ENCODE assay signal across 8 mouse cellular contexts in the genomic region with DNA sequence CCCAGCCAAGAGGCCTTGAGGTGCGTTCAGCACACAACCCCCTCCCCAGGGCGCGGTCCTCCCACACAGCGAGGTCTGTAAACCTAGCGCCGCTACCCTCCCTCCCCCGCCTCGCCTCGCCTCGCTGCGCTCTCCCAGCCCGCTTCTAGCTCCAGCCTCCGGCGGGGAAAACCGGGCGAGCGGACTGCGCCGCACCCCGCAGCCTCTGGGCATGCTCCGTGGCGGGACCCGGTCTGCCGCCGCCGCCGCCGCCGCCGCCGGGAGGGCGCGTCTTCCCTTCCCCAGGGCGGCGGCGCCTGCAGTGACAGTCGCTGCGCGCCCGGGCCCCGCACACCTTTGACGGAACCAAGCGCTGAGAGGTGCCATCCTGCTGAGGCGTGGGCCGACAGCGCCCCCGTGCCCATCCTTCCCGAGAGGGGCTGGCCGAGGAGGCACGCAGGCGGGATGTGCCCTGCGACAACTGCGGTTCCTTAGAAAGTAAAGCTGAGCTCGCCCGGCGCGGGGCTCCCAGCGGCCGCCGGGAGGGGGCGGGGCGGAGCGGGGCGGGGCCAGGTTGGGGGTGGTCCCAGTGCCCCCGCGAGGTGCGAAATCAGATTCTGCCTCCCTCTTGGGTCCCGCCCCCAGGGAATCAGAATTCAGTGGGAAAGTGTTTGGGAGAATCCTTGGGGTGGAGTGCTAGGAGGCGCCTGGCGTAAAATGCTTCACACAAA.
A peak's percentile ranks its signal among the peaks of the same experiment; 100 is the strongest.
DNase-seq lines count a peak whose midpoint lies in the region; ATAC-seq and TF ChIP-seq lines count a peak whose summit lies in the region.

No protein-coding gene starts in this region.

- no peaks in the 10 kb centered on the region; the same call in 1 of the 2 replicates for H3K4me1 ChIP-seq in hindbrain, embryonic 11.5 days (replicated peaks; ENCODE audit: control insufficient read depth, insufficient read depth, low read length)
- H3K4me1 ChIP-seq in lung, embryonic 16.5 days (replicated peaks; ENCODE audit: control insufficient read depth, insufficient read depth, low read length): peaks cover 33% of the 10 kb centered on the region; the same call in 1 of the 2 replicates

- H3K36me3 ChIP-seq in hindbrain, embryonic 11.5 days (ENCODE audit: control insufficient read depth, insufficient read depth, low read length): no peaks in the 10 kb centered on the region
- no peaks in the 10 kb centered on the region; the same call in 1 of the 2 replicates for H3K36me3 ChIP-seq in lung, embryonic 16.5 days (ENCODE audit: control insufficient read depth, insufficient read depth, low read length)

- H3K9me3 ChIP-seq in hindbrain, embryonic 11.5 days (ENCODE audit: control insufficient read depth, low read length): no peaks in the 10 kb centered on the region
- H3K9me3 ChIP-seq in lung, embryonic 16.5 days (ENCODE audit: control insufficient read depth, low read length): no peaks in the 10 kb centered on the region

- peak overlapping the region; percentile 85 for H3K4me2 ChIP-seq in hindbrain, embryonic 11.5 days (replicated peaks; ENCODE audit: low read depth, low read length)
- H3K4me2 ChIP-seq in lung, embryonic 16.5 days (ENCODE audit: low read depth, low read length): peak overlapping the region; percentile 95

- H3K9ac ChIP-seq in hindbrain, embryonic 11.5 days (ENCODE audit: low read depth, low read length): peak overlapping the region; percentile 55
- H3K9ac ChIP-seq in lung, embryonic 16.5 days (ENCODE audit: low read length): peak overlapping the region; percentile 94

- CTCF ChIA-PET in Patski (lab: Charles Lee): interaction anchor here (1.4 to 5.6 kb wide), 5 partner anchors 17 to 437 kb away, joined by 4 to 39 read pairs (median 5); no protein-coding TSS in a partner anchor

- peak; percentile 85 for DNase-seq in Patski (ENCODE audit: low read depth, low spot score)
- peak; percentile 45 to 54 for DNase-seq in cerebellum, postnatal 36 days
- DNase-seq in frontal cortex, postnatal 14 days (ENCODE audit: low spot score in 2 of 2): peak; percentile 58 to 65
- peak; percentile 87 for DNase-seq in hindbrain, embryonic 11.5 days (ENCODE audit: low spot score)
- peak; percentile 70 for DNase-seq in layer of hippocampus, adult 9-11 months
- peak; percentile 79 for DNase-seq in ovary, postnatal 36 days (ENCODE audit: low spot score)
- DNase-seq in urinary bladder, adult 18-20 months (ENCODE audit: low spot score in 2 of 2): peak; percentile 52 to 65

- H3K27me3 ChIP-seq in Patski: no peaks in the 10 kb centered on the region
- H3K27me3 ChIP-seq in hindbrain, embryonic 11.5 days (ENCODE audit: control insufficient read depth, insufficient read depth, low read length): peaks cover 4% of the 10 kb centered on the region; the same call in 1 of the 2 replicates
- no peaks in the 10 kb centered on the region for H3K27me3 ChIP-seq in lung, embryonic 16.5 days (ENCODE audit: control insufficient read depth, insufficient read depth, low read depth, low read length)

- peak; percentile 55 for ATAC-seq in Patski
- peak; percentile 83 for ATAC-seq in hindbrain, embryonic 11.5 days (ENCODE audit: low FRiP score)
- peak; percentile 87 for ATAC-seq in lung, embryonic 16.5 days (ENCODE audit: low read depth)

- peak overlapping the region; percentile 71 for H3K4me3 ChIP-seq in hindbrain, embryonic 11.5 days (ENCODE audit: low read depth, low read length)
- H3K4me3 ChIP-seq in lung, embryonic 16.5 days (ENCODE audit: low read length): peak overlapping the region; percentile 88

- POLR2A ChIA-PET in Patski (lab: Charles Lee): interaction anchor here (0.6 to 6.7 kb wide), 12 partner anchors 16 to 362 kb away, joined by 3 to 46 read pairs (median 3); no protein-coding TSS in a partner anchor

- peak overlapping the region; percentile 38 for H3K27ac ChIP-seq in hindbrain, embryonic 11.5 days (ENCODE audit: low read depth, low read length)
- H3K27ac ChIP-seq in lung, embryonic 16.5 days (ENCODE audit: low read length): peak overlapping the region; percentile 99

- TF ChIP-seq CTCF in Patski (IDR thresholded peaks at IDR 0.05): no peak

- under 1% methylated on average over 66 of the region's 70 CpGs for WGBS in hindbrain, embryonic 11.5 days
- WGBS in lung, embryonic 16.5 days: under 1% methylated on average over 45 of the region's 70 CpGs

- in situ Hi-C loops in Patski (cut with MboI; ENCODE audit: low pct_unique_long_range_greater_than_20kb): loop anchor here (5.0 to 10.0 kb wide), 2 partner anchors 49 to 111 kb away; no protein-coding TSS in a partner anchor

Comparison
In these comparisons a context has a peak if more than half of its experiments do, and no peak if none do; other contexts are left out.
1. Peak in every context shown above with its lines: DNase-seq, ATAC-seq, H3K4me3 ChIP-seq and H3K27ac ChIP-seq.